Mouse (Mus musculus) neural tube, embryonic 14.5 days (tissue): ENCODE data around the gene Tulp3. TPM values are rescaled to one million over a fixed set of nuclear protein-coding genes. Genes with fewer than 3 reads are reported as not detected.

Source experiments
- ATAC-seq: fragments of 200-750 bp; cut with Nextera tagmentation; 2 replicates; pipeline ENCODE4 v1.8.0; 2017; ENCODE audit warnings: low read depth, mild to moderate bottlenecking, moderate TSS enrichment, moderate library complexity
- H3K27ac ChIP-seq: fragments of 300-500 bp; sonication (generic); 2 replicates; pipeline ENCODE4 v1.5.1; 2014; ENCODE audit warnings: low read depth, mild to moderate bottlenecking, control low read depth, low read length, moderate library complexity, mixed read lengths
- H3K27me3 ChIP-seq: fragments of 300-500 bp; sonication (generic); 2 replicates; pipeline ENCODE4 v1.6.1; 2014; ENCODE audit warnings: low read length; ENCODE audit not compliant: control insufficient read depth, insufficient read depth
- H3K36me3 ChIP-seq: fragments of 300-500 bp; sonication (generic); 2 replicates; pipeline ENCODE4 v1.6.1; 2014; ENCODE audit warnings: low read length, mixed read lengths; ENCODE audit not compliant: control insufficient read depth, insufficient read depth
- H3K4me1 ChIP-seq: fragments of 300-500 bp; sonication (generic); 2 replicates; pipeline ENCODE4 v1.6.1; 2014; ENCODE audit warnings: low read length; ENCODE audit not compliant: control insufficient read depth, insufficient read depth
- H3K4me2 ChIP-seq: fragments of 300-500 bp; sonication (generic); 2 replicates; pipeline ENCODE4 v1.6.1; 2014; ENCODE audit warnings: mild to moderate bottlenecking, low read depth, low read length, control low read depth
- H3K4me3 ChIP-seq: fragments of 300-500 bp; sonication (generic); 2 replicates; pipeline ENCODE4 v1.5.1; 2014; ENCODE audit warnings: low read depth, low read length, control low read depth, mixed read lengths
- H3K9ac ChIP-seq: fragments of 300-500 bp; sonication (generic); replicated peaks from 2 replicates; pipeline ENCODE4 v1.6.1; 2014; ENCODE audit warnings: low read depth, mild to moderate bottlenecking, control low read depth, low read length, mixed read lengths
- H3K9me3 ChIP-seq: fragments of 300-500 bp; sonication (generic); 2 replicates; pipeline ENCODE4 v1.6.1; 2016; ENCODE audit warnings: low read length; ENCODE audit not compliant: control insufficient read depth
- WGBS: fragments of 180-500 bp; shearing (Covaris S2); extraction: QIAGEN DNeasy Blood & Tissue Kit; methylation state at CpG from one replicate; pipeline ENCODE4 v1.1.7; 2014; 5-methylcytosine and 5-hydroxymethylcytosine counted together
- polyA plus RNA-seq: library from polyadenylated mRNA; unstranded; fragments of >200 nt; fragmentation: Nextera tagmentation; extraction: Ambion mirVana; gene quantifications from 2 replicates; pipeline ENCODE4 v1.2.1, GENCODE M21; 2014

The Tulp3 gene
- polyA plus RNA-seq, 1 experiment from 2014 or later: 22.4 TPM

DNA sequence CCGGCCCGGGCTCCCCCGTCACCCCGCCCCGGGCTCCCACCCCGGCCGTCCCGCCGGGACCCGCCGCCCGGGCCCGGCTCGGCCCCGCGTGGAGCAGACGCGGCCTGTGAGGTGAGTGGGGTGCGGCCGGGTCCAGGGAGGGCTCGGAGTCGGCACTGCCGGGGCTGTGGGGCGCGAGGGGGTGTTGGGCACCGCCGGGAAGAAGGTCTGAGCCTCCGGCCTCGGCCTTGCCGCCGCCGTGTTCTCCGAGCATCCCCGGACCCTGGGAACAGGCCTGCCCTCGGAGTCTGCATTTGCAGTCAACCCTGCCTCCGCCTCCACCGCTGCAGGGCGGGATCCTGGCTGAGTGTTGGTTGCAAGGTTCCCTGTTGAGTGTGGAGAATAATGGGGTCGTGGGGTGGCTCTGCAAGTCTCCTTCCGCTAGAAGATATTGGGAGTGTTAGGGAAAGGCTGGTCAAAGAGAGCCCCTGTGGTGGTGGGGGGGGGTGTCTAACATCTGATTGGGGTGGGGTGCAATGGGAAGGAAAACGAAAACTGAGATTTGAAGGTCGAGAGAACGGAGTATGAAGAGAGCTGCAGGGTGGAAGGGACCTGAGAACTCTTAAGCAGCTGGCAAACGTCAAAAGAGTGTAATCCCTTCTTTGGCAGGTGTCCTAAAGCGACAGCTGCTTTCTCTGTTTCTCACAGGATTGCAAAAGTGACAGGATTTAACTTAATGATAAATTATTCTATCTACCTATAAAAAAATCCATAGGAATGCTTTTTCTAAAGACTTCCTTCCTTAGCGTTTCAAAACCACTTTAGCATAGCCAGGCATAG, 7.6 kb upstream of the Tulp3 start:
- Histone ChIP-seq H3K36me3 (no peaks in the 10 kb centered on the region), H3K9ac (peak overlapping the region; percentile 78), H3K27me3 (no peaks in the 10 kb centered on the region), H3K9me3 (no peaks in the 10 kb centered on the region), H3K27ac (peak overlapping the region; percentile 86), H3K4me2 (peak overlapping the region; percentile 98), H3K4me1 (peaks cover 13% of the 10 kb centered on the region), H3K4me3 (peak overlapping the region; percentile 89)
- 2% methylated on average over 42 of the region's 46 CpGs for WGBS
- ATAC-seq: peak; percentile 73

DNA sequence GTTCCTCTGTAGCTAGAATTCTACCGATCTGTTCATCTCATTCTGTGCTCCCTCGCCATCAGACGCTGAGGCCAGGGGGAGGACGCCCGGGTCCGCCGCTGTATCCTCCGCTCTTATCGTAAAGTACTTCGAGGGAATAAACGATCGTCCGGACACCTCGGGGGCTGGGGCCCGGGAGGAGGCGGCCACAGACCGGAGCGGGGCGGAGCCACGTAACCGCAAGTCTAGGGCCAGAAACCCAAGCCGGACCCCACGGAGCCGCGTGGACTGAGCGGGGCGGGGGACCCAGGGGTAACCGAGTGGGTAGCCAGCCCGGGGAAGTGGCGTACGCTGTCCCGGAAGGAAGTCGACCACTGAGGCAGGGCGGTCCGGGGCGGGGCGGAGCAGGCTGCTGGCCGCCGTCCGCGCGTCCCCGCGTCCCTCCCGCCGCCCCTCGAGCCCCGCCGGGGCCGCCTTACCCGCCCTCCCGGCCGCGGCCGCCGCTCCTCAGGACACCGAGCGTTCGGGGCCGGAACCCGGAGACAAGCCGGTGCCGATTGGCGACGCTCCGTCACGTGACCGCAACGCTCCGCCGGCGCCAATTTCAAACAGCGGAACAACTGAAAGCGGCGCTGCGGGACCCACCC, 6.8 kb upstream of the Tulp3 start, which contains the start of the genes Rhno1 and Foxm1:
TSS of gene Rhno1 (minus strand) at position 531 of the 626 bp plus-strand sequence.
TSS of gene Foxm1 (plus strand) at position 587 of the 626 bp plus-strand sequence.
- Histone ChIP-seq H3K36me3 (no peaks in the 10 kb centered on the region), H3K9me3 (no peaks in the 10 kb centered on the region), H3K9ac (peak within 1 kb of the TSS; percentile 78), H3K4me1 (peaks cover 13% of the 10 kb centered on the region), H3K4me2 (peak within 1 kb of the TSS; percentile 98), H3K27me3 (no peaks in the 10 kb centered on the region), H3K27ac (peak within 1 kb of the TSS; percentile 86), H3K4me3 (peak within 1 kb of the TSS; percentile 89)
- ATAC-seq: peak; percentile 90
- under 1% methylated on average over 62 of the region's 76 CpGs for WGBS

DNA sequence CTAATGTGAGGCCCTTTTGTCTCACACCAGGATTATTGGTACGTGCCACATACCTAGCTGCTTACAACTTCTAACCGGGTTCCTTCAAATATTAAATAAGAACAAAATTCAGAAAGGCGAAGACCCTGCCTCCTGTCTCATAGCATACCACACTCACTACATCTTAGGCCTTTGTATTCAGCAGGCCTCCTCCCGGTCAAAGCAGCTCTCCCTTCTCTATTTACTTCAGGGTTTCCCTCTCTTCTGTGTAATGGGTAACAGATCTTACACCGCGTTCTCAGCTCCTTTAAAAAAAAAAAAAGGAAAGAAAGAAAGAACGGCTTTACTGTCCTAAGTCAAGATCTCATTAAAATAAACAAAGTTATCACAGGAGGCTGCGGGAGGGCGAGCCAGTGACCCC, 6.2 kb upstream of the Tulp3 start:
- H3K4me3 ChIP-seq: peak overlapping the region; percentile 89
- peaks cover 13% of the 10 kb centered on the region for H3K4me1 ChIP-seq
- no peaks in the 10 kb centered on the region for H3K36me3 ChIP-seq
- no peaks in the 10 kb centered on the region for H3K27me3 ChIP-seq
- no peaks in the 10 kb centered on the region for H3K9me3 ChIP-seq
- 18% methylated on average over 9 of the region's 9 CpGs for WGBS
- H3K27ac ChIP-seq: peak overlapping the region; percentile 86
- no peak for ATAC-seq
- H3K9ac ChIP-seq: peak overlapping the region; percentile 78
- peak overlapping the region; percentile 98 for H3K4me2 ChIP-seq

DNA sequence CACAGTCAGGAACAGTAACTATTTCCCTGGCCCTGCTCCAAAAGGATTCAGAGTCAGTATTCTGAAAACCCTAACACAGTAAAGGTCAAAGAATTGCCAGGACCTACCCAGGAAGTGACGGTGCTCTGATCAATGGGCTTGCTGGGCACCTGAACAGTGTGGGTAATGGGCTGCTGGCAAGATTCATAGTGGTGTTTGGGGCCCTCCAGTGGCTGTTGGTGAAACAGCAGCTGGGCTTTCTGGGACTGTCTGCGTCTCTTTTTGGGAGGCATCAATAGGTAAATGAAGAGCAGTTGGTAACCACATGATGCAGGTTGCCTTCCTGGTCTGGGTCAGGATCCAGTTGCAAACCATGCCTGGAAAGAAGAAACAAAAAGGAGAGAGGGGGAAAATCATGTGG, 3.3 kb upstream of the Tulp3 start:
- 2% methylated on average over 2 of the region's 2 CpGs for WGBS
- H3K4me1 ChIP-seq: peaks cover 18% of the 10 kb centered on the region
- ATAC-seq: no peak

DNA sequence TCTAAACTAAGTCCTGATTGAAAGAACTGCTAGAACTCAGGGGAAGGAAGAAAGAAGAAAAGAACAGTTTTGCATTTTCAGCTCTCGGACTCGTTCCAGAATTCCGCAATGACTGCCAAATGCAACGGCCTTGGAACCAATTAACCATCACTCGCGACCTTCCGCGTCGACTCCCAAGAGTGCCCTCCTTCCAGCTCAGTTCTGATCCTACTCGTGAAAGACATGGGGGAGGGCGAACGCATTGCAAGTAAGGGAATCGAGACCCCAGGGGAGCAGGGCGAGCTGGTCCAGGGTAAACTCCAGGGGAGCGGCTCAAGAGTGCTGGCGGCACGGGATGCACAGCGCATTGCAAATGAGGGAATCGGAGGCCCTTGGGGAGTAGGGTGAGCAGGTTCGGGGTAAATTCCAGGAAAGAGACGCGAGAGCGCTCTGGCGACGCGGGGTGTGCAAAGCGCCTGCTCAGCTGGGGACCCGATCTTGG, 410 bp downstream of the Tulp3 start:
- ATAC-seq: peak; percentile 77
- Histone ChIP-seq H3K9me3 (no peaks in the 10 kb centered on the region), H3K27ac (peak overlapping the region; percentile 91), H3K27me3 (no peaks in the 10 kb centered on the region), H3K4me1 (peaks cover 6% of the 10 kb centered on the region), H3K9ac (peak overlapping the region; percentile 74), H3K36me3 (peaks cover 4% of the 10 kb centered on the region; the same call in 1 of the 2 replicates), H3K4me3 (peak overlapping the region; percentile 74), H3K4me2 (peak overlapping the region; percentile 53)
- WGBS: under 1% methylated on average over 27 of the region's 28 CpGs

More for the DNA sequence above, 3.3 kb upstream of the Tulp3 start:
- Histone ChIP-seq H3K36me3 (no peaks in the 10 kb centered on the region), H3K9ac (no peak overlapping the region), H3K27me3 (no peaks in the 10 kb centered on the region), H3K9me3 (no peaks in the 10 kb centered on the region), H3K27ac (no peak overlapping the region), H3K4me3 (no peak overlapping the region), H3K4me2 (no peak overlapping the region)

DNA sequence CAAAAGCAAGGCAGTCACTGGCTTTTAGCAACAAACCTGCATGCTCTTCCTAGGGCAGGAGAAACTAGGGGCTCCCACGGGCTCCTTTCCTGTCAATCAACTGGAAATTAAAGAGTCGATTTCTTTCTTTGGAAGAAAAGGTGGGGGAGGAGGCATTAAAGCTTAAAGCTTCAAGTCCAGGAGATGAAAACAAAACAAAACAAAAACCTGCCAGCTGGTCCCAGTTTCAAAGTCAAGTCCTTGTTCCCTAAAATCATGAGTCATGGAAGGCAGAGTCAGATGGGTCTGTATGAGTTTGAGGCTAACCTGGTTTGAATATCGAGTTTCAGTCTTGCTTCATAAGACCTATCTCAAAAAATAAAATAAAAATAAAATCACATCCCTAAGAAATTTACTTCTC, 1.5 kb downstream of the Tulp3 start:
- H3K36me3 ChIP-seq: peaks cover 4% of the 10 kb centered on the region; the same call in 1 of the 2 replicates
- H3K4me3 ChIP-seq: no peak overlapping the region
- H3K9me3 ChIP-seq: no peaks in the 10 kb centered on the region
- peaks cover 9% of the 10 kb centered on the region for H3K4me1 ChIP-seq
- H3K27me3 ChIP-seq: no peaks in the 10 kb centered on the region
- H3K9ac ChIP-seq: no peak overlapping the region
- peak overlapping the region; percentile 53 for H3K4me2 ChIP-seq
- H3K27ac ChIP-seq: no peak overlapping the region
- ATAC-seq: no peak
- WGBS: 63% methylated on average over 3 of the region's 3 CpGs

DNA sequence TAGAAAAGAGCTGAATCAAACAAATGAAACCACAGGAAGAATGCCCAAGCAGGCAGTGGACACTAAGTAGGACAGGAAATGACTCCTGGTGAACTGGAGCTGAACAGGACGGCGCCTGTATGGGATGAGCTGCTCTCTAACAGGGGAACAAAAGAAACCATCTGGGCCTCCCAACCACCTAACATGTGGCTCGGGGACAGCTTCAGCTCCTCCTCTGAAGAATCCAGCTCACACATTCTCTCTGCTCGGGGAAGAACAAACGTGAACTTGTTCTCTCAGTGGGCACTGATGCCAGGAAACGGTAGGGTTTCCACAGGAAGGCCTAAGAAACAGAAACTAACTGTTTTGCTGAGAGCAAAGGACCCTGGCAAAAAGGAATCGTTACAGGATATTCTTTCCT, 5.9 kb downstream of the Tulp3 start:
- Histone ChIP-seq H3K4me1 (peaks cover 7% of the 10 kb centered on the region), H3K9ac (no peak overlapping the region), H3K4me3 (no peak overlapping the region), H3K4me2 (no peak overlapping the region), H3K36me3 (peaks cover 4% of the 10 kb centered on the region; the same call in 1 of the 2 replicates), H3K27me3 (no peaks in the 10 kb centered on the region), H3K27ac (0 out of 2 replicates have a peak overlapping the region, but pooled peaks have one; percentile 0), H3K9me3 (no peaks in the 10 kb centered on the region)
- ATAC-seq: peak; percentile 50; the same call in 1 of the 2 replicates
- WGBS: 29% methylated on average over 7 of the region's 7 CpGs

DNA sequence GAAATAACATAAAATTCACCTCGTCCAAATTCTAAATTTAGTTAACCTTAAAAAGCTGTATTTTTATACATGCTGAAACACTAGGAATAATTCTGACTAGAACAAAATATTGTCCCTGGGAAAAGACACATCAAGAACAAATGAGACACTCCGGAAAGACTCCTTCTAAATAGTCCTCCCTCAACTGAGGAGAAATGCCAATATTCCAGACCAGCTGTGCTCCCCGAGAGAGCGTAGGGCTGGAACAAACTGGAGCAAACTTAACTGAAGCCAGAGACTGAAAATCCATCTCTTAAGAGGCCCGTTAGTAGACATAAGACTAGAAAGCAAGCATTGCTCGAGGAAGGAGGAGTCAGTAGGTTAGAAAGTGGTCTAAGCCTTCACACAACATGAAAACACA, 8.9 kb downstream of the Tulp3 start:
- H3K9me3 ChIP-seq: no peaks in the 10 kb centered on the region
- H3K36me3 ChIP-seq: peaks cover 10% of the 10 kb centered on the region; the same call in 1 of the 2 replicates
- H3K4me2 ChIP-seq: no peak overlapping the region
- 0 out of 2 replicates have a peak, but pooled peaks cover 3% of the 10 kb centered on the region for H3K4me1 ChIP-seq
- H3K27me3 ChIP-seq: no peaks in the 10 kb centered on the region
- WGBS: 86% methylated on average over 6 of the region's 6 CpGs
- H3K9ac ChIP-seq: no peak overlapping the region
- H3K27ac ChIP-seq: no peak overlapping the region
- no peak for ATAC-seq
- H3K4me3 ChIP-seq: no peak overlapping the region
